Mouse (Mus musculus) heart, postnatal 0 days (tissue): ENCODE results near the gene Ssbp3.

Experiments
- CTCF ChIP-seq: IDR thresholded peaks from 2 replicates; pipeline ENCODE4 v1.5.1; 2016; ENCODE audit warnings: antibody characterized with exemption, control low read depth, low read depth
- EP300 ChIP-seq: IDR thresholded peaks from 2 replicates; pipeline ENCODE4 v1.6.1; 2016; ENCODE audit warnings: antibody characterized with exemption, low read depth

DNA sequence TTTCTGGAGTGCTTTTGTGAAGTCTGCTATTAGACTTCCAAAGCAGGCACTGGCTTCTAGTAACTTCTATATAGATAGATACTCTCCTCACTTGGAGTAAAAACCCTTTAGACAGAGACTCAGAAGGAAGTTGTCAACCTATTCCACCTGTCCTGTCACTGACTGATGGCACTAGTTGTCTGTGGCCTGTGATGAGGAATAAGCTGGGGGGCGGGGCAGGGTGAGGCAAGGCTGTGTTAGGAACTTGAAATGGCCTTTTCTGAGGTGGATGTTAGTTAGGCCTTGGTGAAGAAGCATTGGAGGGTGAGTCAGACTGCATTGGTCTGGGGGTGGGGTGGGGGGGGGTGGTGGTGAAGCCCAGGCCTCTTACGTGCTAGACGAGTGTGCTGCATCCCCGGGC is 65.4 kb downstream of the Ssbp3 start:
- TF ChIP-seq CTCF (no peak), EP300 (no peak)
